Mouse (Mus musculus) spleen, postnatal 10 days (tissue): ENCODE data around the gene Gm45213.
"Not testable (repeated sequence)": the region's sequence is repeated elsewhere in the genome, so short reads cannot be mapped to it uniquely, and the experiment has no call there.

Source experiments
- DNase-seq, 2 experiments: peaks; one replicate each; pipeline ENCODE4 v3.0.0; 2021 to 2022; ENCODE audit warnings: low spot score in 2 of 2

Gm45213 gene

GRCm38 (mm10) chr7:66048446-66049230 lies 5.2 kb downstream of the Gm45213 start:
- DNase-seq, result no peak

GRCm38 (mm10) chr7:66053946-66054483 lies 10.6 kb downstream of the Gm45213 start:
- DNase-seq, result no peak

GRCm38 (mm10) chr7:66055356-66055755 lies 12.0 kb downstream of the Gm45213 start:
- not testable (repeated sequence) for DNase-seq

DNA sequence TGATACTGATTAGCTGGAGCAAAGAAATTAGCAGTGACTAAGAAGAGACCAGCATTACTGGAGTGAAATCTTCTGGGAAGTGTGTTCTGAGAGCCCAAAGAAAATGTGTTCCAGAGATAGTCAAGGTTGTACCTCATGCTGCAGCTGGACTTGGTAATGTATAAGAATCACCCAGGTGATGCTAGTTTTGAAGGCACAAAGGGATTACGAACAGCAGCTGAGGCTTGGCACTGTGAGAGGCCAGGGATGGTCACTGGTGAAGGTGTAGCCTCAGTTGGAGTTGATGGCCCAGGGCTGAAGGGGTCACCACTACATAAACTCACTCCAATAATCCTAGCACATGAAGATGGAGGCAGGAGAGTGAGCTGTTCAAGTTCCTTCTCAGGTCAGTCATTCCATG lies 15.3 kb downstream of the Gm45213 start, which contains the start of gene Snrpa1:
Gene Snrpa1 (plus strand): TSS at position 301 of the 400 bp plus-strand sequence.
- no peak for DNase-seq

DNA sequence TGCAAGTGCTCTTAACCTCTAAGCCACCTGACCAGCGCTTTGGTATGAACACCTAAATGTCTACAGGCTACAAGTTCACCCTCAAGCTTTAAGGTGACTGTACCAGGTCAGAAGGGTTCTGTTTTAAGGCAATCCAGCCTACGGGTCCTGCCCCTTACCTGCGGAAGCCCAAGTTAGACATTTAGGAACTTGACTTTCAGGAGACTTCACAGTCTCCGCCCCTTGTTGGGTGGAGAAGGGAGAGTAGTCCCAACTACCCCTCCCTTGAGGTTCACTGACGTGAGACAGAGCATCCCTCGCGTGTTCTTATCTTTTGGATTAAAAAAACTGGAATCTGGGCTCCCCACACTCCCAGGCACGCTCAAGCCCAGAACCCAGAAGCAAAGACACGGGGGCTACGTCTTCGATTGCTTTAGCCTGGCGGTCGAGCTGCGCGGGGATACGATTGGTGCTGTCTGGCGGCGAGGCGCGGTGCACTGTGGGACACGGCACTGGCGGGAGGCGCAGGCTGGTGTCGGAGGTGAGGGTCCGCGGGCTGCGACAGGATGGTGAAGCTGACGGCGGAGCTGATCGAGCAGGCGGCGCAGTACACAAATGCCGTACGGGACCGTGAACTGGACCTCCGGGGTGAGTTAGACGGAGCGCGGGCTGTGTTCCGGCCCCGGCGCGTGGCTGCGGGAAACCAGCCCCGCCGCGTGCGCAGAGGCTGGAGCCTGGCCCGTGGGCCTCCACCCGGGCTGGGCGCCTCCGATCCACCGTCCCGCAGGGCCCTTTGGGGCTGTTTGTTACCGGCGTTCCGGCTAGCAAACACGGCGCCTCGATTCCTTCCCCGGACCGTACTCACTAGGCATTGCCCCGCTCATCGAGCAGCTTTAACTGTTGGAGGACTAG lies 16.9 kb downstream of the Gm45213 start:
- peak; percentile 86 to 90 for DNase-seq

DNA sequence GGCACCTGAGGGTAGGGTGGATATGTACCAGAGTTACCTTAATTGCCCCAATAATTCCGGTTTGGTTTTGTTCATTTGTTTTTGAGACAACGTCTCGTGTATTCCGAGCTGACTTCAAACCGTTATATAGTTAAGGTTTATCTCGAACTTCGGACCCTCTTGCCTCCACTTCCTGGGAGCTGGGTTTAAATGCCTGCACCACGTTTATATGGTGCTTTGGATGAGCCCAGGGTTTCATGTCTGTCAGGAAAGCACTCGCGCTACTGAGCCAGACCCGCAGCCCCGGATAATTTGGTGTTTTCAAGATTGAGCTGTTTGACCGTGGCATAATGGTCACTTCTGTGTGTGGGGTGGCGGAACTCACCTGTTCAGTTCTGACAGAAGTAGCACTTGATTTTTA lies 17.7 kb downstream of the Gm45213 start:
- no peak for DNase-seq

- DNase-seq, result no peak
These were observed 33.0 kb downstream of the Gm45213 start for GRCm38 (mm10) chr7:66076411-66076810.

- peak; percentile 90 to 96 for DNase-seq
These were observed 36.2 kb downstream of the Gm45213 start, which contains the start of gene Selenos for GRCm38 (mm10) chr7:66079364-66080230. Selenos (plus strand) TSS chr7:66079649.

DNA sequence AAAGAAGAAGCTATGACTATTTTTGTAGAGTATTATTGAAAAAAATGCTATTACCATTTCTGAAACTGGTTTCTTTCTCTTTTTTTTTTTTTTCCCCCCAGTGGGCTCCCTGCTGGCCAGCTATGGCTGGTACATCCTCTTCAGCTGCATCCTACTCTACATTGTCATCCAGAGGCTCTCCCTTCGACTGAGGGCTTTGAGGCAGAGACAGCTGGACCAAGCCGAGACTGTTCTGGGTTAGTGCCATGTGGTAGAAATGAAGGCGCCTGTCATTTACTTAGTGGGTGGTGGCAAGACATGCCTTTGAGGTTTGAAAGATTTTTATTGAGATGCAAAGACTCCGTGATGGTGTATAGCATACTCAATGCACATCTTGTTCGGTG lies 36.8 kb downstream of the Gm45213 start:
- no peak for DNase-seq

DNA sequence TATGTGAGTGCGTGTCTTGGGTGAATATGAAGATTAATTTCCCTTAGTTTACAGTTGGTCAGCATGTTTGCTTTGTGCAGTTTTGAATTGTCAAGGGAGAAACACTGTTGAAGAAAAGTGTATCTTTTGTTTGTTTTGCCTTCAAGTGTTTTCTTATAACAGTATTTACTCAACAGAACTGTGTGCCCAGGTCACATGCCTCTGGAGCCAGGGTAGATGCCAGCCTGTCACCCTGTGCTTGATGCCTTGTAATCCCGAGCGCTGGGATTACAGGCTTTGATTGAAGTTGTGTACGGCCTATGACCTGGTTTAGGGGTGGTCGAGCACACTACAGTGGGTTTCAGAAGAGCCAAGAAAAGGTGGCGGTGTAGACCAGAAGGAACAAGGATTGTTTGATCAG lies 40.4 kb downstream of the Gm45213 start:
- no peak for DNase-seq

DNA sequence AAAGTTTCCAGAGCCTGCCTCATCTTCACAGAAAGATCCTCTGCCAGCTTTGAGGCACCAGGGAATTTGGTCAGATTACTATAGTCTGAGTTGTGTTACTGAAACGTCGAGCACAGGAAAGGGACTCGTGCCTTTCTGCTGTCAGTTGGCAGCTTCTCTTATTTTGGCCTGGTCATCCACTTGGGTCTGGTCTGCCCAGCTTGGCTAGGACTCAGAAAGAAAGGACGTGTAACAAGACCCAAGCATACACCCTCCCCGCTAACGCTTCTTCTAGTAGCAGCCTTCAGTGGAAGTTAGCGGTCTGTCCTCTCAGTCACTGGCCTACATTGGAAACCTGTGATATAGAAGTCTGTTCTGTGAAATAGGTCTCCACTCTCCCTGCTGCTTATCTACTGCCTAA lies 41.1 kb downstream of the Gm45213 start:
- DNase-seq, result no peak

- no peak for DNase-seq
These were observed 44.2 kb downstream of the Gm45213 start for GRCm38 (mm10) chr7:66087652-66088051.

- DNase-seq, result no peak
These were observed 44.7 kb downstream of the Gm45213 start for GRCm38 (mm10) chr7:66088077-66088476.

DNA sequence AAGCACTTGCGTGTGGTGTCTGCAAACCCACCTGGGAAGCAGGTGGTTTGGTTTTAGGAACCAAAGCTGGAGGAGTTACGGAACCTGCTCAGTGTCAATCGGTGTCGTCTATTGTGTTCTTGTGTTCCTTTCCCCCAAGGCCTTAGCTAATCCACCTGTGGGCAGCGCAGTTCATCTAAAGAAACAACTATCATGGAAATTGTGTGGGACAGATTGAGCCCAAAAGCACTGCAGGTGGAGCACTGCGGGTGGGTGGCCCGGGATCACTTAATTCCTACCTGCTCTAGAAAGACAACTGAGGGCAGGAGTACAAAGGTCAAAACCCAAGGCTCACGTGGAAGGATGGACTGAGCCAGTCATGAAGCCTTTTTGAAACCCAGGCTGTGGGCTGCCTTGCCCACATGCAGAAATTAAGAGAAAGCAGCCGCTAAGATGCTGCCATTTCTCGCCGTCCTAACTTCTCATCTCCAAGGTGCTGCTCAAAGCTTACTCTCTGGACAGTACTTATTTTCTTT lies 47.3 kb downstream of the Gm45213 start:
- DNase-seq, result no peak

DNA sequence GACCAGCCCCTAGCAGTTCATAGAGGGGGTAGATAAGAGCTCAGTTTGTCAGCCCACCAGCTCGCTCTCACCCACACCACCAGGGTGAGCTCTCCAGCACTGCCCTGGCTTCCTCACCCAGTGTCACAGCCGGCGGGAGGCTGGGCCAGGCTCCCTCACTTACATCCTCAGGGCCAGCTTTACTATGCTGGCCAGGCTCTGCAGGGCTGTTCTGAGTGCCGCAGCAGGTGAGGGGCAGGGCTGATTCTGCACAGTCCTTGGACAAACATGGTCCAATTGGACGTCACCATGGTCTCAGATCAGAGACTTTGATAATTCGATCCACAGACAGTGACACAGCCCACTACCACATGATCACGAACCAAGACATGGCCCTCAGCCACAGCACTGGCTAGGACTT lies 48.2 kb downstream of the Gm45213 start:
- DNase-seq, result no peak

GRCm38 (mm10) chr7:66092656-66093055 lies 49.3 kb downstream of the Gm45213 start:
- DNase-seq, result no peak

DNA sequence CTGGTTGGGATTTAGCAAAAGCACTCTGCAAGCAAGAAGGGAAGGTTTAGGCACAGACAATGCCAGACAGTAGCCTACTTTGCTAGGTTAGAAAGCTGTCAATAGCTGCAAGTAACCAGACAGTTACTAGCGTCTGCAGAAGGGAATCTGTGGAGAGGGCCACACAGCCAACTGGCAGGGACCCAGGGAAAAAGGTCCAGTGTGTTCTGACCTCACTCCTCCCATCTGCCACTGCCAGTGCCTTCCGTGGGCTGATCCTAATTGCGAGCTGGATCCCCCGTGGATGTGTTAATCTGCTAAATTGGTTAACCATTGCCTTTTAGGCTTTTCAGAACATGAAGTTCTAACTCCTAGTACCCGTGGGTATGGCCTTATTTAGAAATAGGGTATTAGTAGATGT lies 50.7 kb downstream of the Gm45213 start:
- no peak for DNase-seq

GRCm38 (mm10) chr7:66098803-66099202 lies 55.4 kb downstream of the Gm45213 start:
- DNase-seq, result no peak

DNA sequence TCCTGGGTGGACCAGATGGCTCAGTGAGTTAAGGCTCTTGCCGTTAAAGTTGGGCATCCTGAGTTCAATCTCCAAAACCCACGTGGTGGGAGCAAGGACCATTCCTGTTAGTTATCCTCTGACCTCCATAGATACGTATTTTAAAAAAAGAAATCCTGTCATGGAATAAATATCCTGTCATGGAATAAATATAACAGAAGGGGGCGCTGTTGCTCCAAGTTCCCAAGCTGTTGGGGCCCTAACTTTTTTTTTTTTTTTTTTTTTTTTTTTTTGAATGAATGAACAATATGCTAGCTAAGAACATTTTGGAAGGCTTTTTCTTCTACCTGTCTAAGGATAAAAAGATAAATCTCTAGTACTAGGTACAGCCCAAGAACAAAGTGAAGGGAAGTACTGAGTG lies 58.5 kb downstream of the Gm45213 start:
- DNase-seq, result no peak

DNA sequence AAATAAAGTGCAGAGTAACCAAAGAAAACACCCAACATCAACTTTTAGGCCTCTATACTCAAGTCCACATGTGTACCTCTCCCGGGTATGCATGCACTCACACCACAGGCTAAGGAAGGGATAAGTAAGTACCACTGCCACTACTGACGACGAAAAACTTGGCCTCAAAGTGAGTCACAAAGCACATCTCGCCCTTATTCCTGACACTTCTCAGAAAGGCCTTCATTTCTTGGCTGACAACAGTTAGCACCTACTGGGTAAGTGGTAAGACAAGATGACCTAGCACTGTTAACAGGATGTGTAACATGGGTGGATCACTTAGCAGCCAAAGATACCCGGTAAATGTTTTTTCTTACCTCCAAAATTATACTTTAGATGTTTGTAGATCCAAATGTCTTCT lies 61.1 kb downstream of the Gm45213 start:
- no peak for DNase-seq

GRCm38 (mm10) chr7:66105771-66106170 lies 62.4 kb downstream of the Gm45213 start:
- DNase-seq, result no peak
